Mouse (Mus musculus) ES-Bruce4 (cell line): ENCODE measurements at regions not wholly inside any gene's neighbourhood (a gene's known extent, or its start where the extent isn't known, plus 50 kb on each side); places are given as distances from the start of the nearest gene placed in this dataset.

Experiments used
- CTCF ChIP-seq: IDR thresholded peaks from one replicate; pipeline ENCODE4 v1.8.1; 2011; ENCODE audit warnings: low read depth, low read length
- POLR2A ChIP-seq: IDR thresholded peaks from one replicate; pipeline ENCODE4 v1.8.1; 2011; ENCODE audit warnings: low read length; ENCODE audit not compliant: insufficient read depth

DNA sequence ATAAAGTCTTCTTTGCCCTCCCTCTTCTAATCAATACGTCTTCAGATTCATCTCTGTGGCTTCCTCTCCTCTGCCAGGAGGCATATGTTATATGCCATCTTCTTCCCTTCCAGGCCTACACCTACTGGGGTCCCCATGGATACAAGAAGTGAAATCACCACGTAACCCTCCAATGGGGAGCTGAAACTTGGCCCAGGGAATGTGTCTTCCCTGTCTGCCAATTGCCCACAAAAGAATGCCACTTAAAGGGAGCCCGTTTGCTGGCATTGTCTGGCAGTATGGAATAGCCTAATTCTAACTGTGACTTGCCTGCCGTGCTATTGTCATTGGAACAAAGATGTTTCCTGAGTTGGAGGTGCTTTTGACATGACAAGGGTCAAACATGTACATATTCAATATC is 69.5 kb upstream of the Xylt1 start:
- TF ChIP-seq CTCF (no peak), POLR2A (no peak)
